Mouse (Mus musculus): ENCODE measurements around the gene Dpm3. TPM values are rescaled to one million over a fixed set of nuclear protein-coding genes. Genes with fewer than 3 reads are reported as not detected.

Dpm3 gene
- polyA plus RNA-seq, 1 experiment = 623 TPM

DNA sequence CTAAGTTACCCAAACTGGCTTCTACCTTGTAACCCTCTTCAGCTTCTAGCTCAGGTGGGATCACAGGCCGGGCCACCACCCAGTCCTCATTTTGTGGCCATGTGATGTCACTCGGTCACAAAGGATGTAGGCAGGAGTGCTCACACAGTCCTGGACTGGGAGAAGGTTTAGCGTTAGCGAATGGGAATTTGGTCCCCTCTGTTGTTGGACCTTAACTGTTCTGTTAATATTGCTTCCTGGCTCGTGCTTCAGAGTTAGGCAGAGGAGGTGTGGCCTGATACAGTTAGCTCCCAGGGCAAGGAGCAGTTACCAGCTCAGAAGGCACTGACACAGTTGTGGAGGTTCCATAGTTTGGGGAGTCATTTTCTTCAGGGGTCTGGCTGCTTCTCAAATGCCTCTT, 35.0 kb downstream of the Dpm3 start:
- DNase-seq (ENCODE audit: low read depth) = no peak

GRCm38 (mm10) chr3:89295685-89296230, 36.6 kb downstream of the Dpm3 start:
- no peak for DNase-seq (ENCODE audit: low read depth)

- no peak for DNase-seq (ENCODE audit: low read depth)
Observed at GRCm38 (mm10) chr3:89296761-89297396, 37.7 kb downstream of the Dpm3 start.

DNA sequence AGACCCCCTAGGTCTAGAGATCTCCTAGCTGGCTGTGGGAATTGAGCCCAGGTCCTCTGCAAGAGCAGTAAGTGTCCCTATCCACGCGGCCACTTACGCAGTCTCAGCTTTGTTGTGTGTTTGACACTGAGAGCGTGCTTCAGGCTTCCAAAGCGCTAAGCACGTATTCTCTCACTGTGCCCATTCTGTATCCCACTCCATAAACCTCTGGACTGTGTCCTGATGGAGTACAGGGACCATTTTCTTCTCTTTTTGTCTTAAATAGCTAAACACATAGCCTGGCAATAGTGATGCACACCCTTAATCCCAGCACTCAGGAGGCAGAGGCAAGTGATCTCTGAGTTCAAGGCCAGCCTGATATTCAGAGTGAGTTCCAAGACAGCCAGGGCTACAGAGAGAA, 39.8 kb downstream of the Dpm3 start:
- no peak for DNase-seq (ENCODE audit: low read depth)

- no peak for DNase-seq (ENCODE audit: low read depth)
Observed at GRCm38 (mm10) chr3:89299499-89299898, 40.3 kb downstream of the Dpm3 start.

- no peak for DNase-seq (ENCODE audit: low read depth)
Observed at GRCm38 (mm10) chr3:89300071-89300470, 40.9 kb downstream of the Dpm3 start.

- no peak for DNase-seq (ENCODE audit: low read depth)
Observed at GRCm38 (mm10) chr3:89300514-89300913, 41.4 kb downstream of the Dpm3 start.

- no peak for DNase-seq (ENCODE audit: low read depth)
Observed at GRCm38 (mm10) chr3:89304440-89304839, 45.3 kb downstream of the Dpm3 start.

DNA sequence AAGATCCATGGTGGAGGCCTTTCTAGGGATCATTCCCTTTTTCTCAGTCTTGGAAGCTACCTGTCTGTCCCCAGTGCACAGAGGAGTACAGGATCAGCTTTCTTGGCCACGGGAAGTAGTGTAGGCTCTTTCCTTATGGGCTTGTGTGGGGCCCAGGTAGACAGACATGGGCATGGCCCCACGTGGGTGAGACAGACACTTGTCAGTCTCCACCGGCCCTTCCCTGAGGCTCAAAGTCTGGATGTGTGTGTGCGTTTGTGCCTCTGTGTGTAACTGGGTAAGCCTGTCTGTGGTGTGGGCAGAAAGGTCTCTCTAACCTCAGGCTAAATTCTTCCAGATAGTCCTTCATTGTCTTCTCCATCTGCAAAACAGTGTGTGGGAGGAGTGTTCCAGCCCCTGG, 45.9 kb downstream of the Dpm3 start:
- no peak for DNase-seq (ENCODE audit: low read depth)

GRCm38 (mm10) chr3:89305551-89306325, 46.6 kb downstream of the Dpm3 start:
- DNase-seq (ENCODE audit: low read depth) = no peak

- DNase-seq (ENCODE audit: low read depth) = no peak
Observed at GRCm38 (mm10) chr3:89308089-89308488, 48.9 kb downstream of the Dpm3 start.

DNA sequence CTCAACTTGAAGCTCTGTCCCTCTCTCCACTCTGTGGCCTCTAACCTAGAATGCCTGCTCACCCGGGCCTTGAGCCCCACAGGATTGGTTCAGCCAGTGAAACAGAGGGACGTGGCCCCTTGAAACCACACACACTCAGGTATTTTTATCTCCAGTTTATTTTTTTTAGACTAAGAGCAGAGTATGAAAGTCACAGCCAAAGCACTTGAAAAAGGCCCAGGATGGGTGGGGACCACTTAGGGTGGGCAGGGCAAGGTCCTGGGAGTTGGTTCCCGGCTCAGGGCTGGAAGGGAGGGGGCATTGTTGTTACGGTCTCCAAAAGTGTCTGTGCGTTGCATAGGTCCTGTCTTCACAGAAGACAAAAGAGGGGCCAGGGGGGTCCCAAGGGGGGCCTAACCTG, 55.2 kb downstream of the Dpm3 start:
- no peak for DNase-seq (ENCODE audit: low read depth)

DNA sequence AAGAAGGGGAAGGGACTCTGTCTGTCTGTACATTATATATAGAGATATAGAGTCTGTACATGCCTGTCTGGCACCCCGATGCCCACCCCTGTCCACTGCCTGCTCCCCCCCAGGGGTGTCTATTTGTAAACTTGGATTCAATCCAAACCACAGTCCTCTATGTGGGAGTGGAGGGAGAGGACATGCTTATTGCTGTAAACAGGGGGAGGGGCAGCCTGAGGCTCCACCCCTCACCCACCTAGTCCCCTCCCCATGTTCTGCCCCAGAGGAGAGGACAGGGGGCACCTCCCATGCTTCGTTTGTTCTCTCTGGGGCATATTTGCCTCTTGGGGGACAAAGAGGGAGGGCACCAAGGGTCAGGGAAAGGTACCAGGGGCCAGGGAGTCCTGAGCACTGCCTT, 55.6 kb downstream of the Dpm3 start:
- no peak for DNase-seq (ENCODE audit: low read depth)

- no peak for DNase-seq (ENCODE audit: low read depth)
Observed at GRCm38 (mm10) chr3:89315195-89315929, 56.2 kb downstream of the Dpm3 start.

DNA sequence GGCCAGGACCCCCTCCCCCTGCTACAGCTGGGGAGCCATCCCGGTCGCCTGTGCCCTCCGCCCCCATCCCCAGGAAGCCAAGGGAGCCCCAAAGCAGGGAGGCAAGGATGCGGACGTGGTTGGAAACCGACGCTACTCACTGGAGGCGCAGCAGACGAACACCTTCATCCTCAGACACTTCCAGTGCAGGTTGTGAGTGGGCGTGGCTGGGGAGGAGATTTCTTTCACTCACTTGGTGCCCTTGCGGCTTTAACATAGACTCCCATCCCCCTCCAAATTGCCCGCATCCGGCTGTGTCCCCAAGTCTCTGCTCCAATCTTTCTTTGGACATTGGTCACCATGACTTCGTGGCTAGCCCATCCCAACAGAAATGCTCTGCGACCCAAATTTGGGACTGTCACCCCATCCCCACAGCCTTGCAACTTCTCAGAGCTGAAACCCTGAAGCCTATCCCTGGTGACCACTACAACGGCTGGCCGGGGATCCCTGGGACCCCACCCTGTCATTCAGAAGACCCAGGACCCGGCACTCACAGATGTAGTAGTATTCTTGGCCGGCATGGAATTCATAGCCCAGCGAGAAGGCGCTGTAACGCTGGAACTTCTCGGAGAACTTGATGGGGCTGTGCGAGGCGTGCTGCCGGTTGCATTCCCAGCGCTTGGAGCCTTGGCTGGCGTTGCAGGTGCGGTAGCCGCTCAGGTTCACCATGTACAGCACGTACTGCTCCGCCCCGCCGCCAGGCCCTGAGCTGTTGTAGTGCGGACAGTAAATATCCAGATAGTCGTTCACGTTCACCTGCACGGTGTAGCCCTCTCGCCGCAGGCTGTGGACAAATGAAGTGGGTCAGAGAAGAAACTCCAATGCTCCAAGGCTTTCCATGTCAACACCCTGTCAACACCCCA, 57.0 kb downstream of the Dpm3 start:
- no peak for DNase-seq (ENCODE audit: low read depth)

Other genes with a start within 250 kb of the Dpm3 start
- 38.4 and 45.6 TPM in 2 replicates for gene Rusc1, start 166.0 kb upstream of the Dpm3 start, polyA plus RNA-seq (2012; rRNA removed)
- gene Gm43738, start 158.3 kb upstream of the Dpm3 start, polyA plus RNA-seq (2012; rRNA removed) = not detected in 2 replicates
- gene Fdps, start 157.4 kb upstream of the Dpm3 start, polyA plus RNA-seq (2012; rRNA removed) = 187 and 221 TPM in 2 replicates
- gene Pklr, start 123.2 kb upstream of the Dpm3 start, polyA plus RNA-seq (2012; rRNA removed) = 6.5 and 10.3 TPM in 2 replicates
- gene Hcn3, start 99.2 kb upstream of the Dpm3 start, polyA plus RNA-seq (2012; rRNA removed) = 0.77 and 1.1 TPM in 2 replicates
- 67.9 and 68.0 TPM in 2 replicates for gene Clk2, start 94.6 kb upstream of the Dpm3 start, polyA plus RNA-seq (2012; rRNA removed)
- 105 and 120 TPM in 2 replicates for gene Scamp3, start 81.9 kb upstream of the Dpm3 start, polyA plus RNA-seq (2012; rRNA removed)
- gene Fam189b, start 76.2 kb upstream of the Dpm3 start, polyA plus RNA-seq (2012; rRNA removed) = 12.9 and 14.1 TPM in 2 replicates
- 140 and 143 TPM in 2 replicates for gene Gba, start 56.4 kb upstream of the Dpm3 start, polyA plus RNA-seq (2012; rRNA removed)
- 30.0 and 40.7 TPM in 2 replicates for gene Thbs3, start 44.2 kb upstream of the Dpm3 start, polyA plus RNA-seq (2012; rRNA removed)
- 150 and 153 TPM in 2 replicates for gene Mtx1, start 32.3 kb upstream of the Dpm3 start, polyA plus RNA-seq (2012; rRNA removed)
- gene Muc1, start 30.3 kb upstream of the Dpm3 start, polyA plus RNA-seq (2012; rRNA removed) = 0.69 and 1.5 TPM in 2 replicates
- gene Krtcap2, start 13.4 kb upstream of the Dpm3 start, polyA plus RNA-seq (2012; rRNA removed) = 120 and 144 TPM in 2 replicates
- gene Trim46, start 13.0 kb upstream of the Dpm3 start, polyA plus RNA-seq (2012; rRNA removed) = 3.0 and 3.3 TPM in 2 replicates
- 264 and 294 TPM in 2 replicates for gene Slc50a1, start 11.2 kb downstream of the Dpm3 start, polyA plus RNA-seq (2012; rRNA removed)
- 36.7 and 40.9 TPM in 2 replicates for gene Efna1, start 21.8 kb downstream of the Dpm3 start, polyA plus RNA-seq (2012; rRNA removed)
- gene Efna3, start 63.6 kb downstream of the Dpm3 start, polyA plus RNA-seq (2012; rRNA removed) = 5.2 and 7.3 TPM in 2 replicates
- gene Efna4, start 78.7 kb downstream of the Dpm3 start, polyA plus RNA-seq (2012; rRNA removed) = 13.7 and 15.0 TPM in 2 replicates
- gene Adam15, start 90.6 kb downstream of the Dpm3 start, polyA plus RNA-seq (2012; rRNA removed) = 170 and 223 TPM in 2 replicates
- gene Dcst2, start 102.6 kb downstream of the Dpm3 start, polyA plus RNA-seq (2012; rRNA removed) = 2.5 and 3.1 TPM in 2 replicates
- 3.6 and 4.3 TPM in 2 replicates for gene Dcst1, start 105.9 kb downstream of the Dpm3 start, polyA plus RNA-seq (2012; rRNA removed)
- gene Zbtb7b, start 135.4 kb downstream of the Dpm3 start, polyA plus RNA-seq (2012; rRNA removed) = 71.3 and 87.9 TPM in 2 replicates
- gene Lenep, start 143.4 kb downstream of the Dpm3 start, polyA plus RNA-seq (2012; rRNA removed) = not detected in 2 replicates
- 41.9 and 47.7 TPM in 2 replicates for gene Flad1, start 152.5 kb downstream of the Dpm3 start, polyA plus RNA-seq (2012; rRNA removed)
- gene Cks1b, start 159.0 kb downstream of the Dpm3 start, polyA plus RNA-seq (2012; rRNA removed) = 51.7 and 55.1 TPM in 2 replicates
- 114 and 118 TPM in 2 replicates for gene Shc1, start 159.1 kb downstream of the Dpm3 start, polyA plus RNA-seq (2012; rRNA removed)
- 38.0 and 43.3 TPM in 2 replicates for gene Pygo2, start 170.9 kb downstream of the Dpm3 start, polyA plus RNA-seq (2012; rRNA removed)
- gene Pbxip1, start 177.3 kb downstream of the Dpm3 start, polyA plus RNA-seq (2012; rRNA removed) = 63.7 and 69.4 TPM in 2 replicates
- gene Pmvk, start 195.2 kb downstream of the Dpm3 start, polyA plus RNA-seq (2012; rRNA removed) = 75.1 and 82.0 TPM in 2 replicates